Mouse (Mus musculus): ENCODE results near the gene F13b. TPM values are rescaled to one million over a fixed set of nuclear protein-coding genes. Genes with fewer than 3 reads are reported as not detected.

Gene F13b
- total RNA-seq, 1 experiment from 2014 or later = not detected

Other genes with a start within 250 kb of the F13b start
- gene Crb1, start 124.6 kb upstream of the F13b start, total RNA-seq (2017) = not detected in 2 replicates
- 37.1 and 47.7 TPM in 2 replicates for gene Zbtb41, start 79.4 kb upstream of the F13b start, total RNA-seq (2017)
- gene Aspm, start 46.9 kb upstream of the F13b start, total RNA-seq (2017) = 30.3 and 41.5 TPM in 2 replicates
- not detected in 2 replicates for gene Cfhr1, start 58.6 kb downstream of the F13b start, total RNA-seq (2017)